Mouse (Mus musculus) forebrain, embryonic 10.5 days (tissue): ENCODE data around the gene Il7r. TPM values are rescaled to one million over a fixed set of nuclear protein-coding genes. Genes with fewer than 3 reads are reported as not detected.

ENCODE experiments used
- DNase-seq: peaks from one replicate; pipeline ENCODE4 v3.0.0-alpha.2; 2017; ENCODE audit warnings: low spot score; ENCODE audit errors: extremely low spot score
- H3K27ac ChIP-seq: fragments of 300-500 bp; sonication (generic); 2 replicates; pipeline ENCODE4 v1.5.1; 2016; ENCODE audit warnings: mild to moderate bottlenecking
- H3K27me3 ChIP-seq: fragments of 300-500 bp; sonication (generic); 2 replicates; pipeline ENCODE4 v1.6.1; 2016; ENCODE audit warnings: mild to moderate bottlenecking; ENCODE audit not compliant: poor library complexity, severe bottlenecking
- H3K36me3 ChIP-seq: fragments of 300-500 bp; sonication (generic); replicated peaks from 2 replicates; pipeline ENCODE4 v1.6.1; 2016; ENCODE audit warnings: mild to moderate bottlenecking, moderate library complexity
- H3K4me1 ChIP-seq: fragments of 300-500 bp; sonication (generic); 2 replicates; pipeline ENCODE4 v1.6.1; 2016
- H3K4me3 ChIP-seq: fragments of 300-500 bp; sonication (generic); 2 replicates; pipeline ENCODE4 v1.5.1; 2016; ENCODE audit warnings: mild to moderate bottlenecking, moderate library complexity
- H3K9me3 ChIP-seq: fragments of 300-500 bp; sonication (generic); 2 replicates; pipeline ENCODE4 v1.6.1; 2016; ENCODE audit warnings: mild to moderate bottlenecking, moderate library complexity
- WGBS: fragments of 180-500 bp; shearing (Covaris S2); methylation state at CpG from one replicate; pipeline ENCODE4 v1.1.7; 2016; 5-methylcytosine and 5-hydroxymethylcytosine counted together
- polyA plus RNA-seq: library from polyadenylated mRNA; unstranded; fragments of >200 nt; fragmentation: Nextera tagmentation; extraction: Ambion mirVana; gene quantifications from 2 replicates; pipeline ENCODE4 v1.2.1, GENCODE M21; 2016

Il7r gene
- polyA plus RNA-seq, 1 experiment from 2014 or later = not detected

DNA sequence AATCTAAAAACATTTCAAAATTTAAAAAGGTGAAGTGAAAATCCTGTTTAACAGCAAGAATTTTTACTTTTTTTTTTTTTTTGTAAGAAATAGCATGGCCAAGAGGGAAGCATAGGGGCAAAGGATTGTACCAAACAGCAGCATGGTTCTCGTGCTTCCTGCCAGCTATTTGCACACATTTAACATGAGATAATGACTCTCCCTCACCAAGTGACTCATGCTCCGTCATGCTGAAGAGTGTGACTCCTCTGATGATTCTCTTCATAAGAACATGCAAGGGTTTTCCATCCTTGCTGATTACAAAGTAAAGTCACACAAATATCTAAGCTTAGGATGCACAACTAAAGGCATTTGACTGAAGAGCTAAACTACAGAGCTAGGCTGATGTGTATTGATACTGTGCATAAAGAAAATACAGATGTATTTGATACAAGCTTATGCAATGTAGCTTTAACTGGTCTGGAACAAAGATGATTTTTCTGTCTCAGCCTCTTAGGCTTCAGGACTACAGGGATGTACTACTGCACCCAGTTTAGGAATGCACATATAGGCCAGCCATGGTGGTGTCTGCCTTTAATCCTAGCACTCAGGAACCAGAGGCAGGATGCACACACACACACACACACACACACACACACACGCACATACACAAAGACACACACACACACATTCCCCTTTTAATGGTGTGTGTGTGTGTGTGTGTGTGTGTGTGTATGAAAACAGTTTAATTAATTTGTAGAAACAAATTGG is 1.6 kb downstream of the Il7r start:
- H3K36me3 ChIP-seq = no peaks in the 10 kb centered on the region
- H3K4me1 ChIP-seq = no peaks in the 10 kb centered on the region
- 85% methylated on average over 3 of the region's 3 CpGs for WGBS
- DNase-seq = no peak
- no peak overlapping the region for H3K27ac ChIP-seq
- no peaks in the 10 kb centered on the region for H3K27me3 ChIP-seq
- H3K9me3 ChIP-seq = no peaks in the 10 kb centered on the region
- no peak overlapping the region for H3K4me3 ChIP-seq

DNA sequence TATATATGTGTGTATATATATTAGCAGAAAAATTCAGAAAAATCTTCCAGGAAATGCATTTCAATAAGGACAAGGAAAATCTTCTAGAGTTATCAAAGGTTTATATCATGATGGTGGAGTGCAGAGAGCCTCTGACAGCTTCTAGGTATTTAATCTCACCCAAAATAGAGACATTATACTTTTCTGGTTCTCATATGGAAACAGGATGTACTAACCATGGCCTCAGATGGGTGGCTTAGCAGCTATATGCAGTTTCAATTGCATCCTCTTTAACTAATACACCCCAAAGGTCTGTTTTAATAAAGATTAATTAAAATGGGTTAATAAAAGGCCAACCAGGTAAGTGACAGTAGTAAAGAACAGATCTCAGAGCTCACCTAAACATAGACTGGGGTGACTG is 3.6 kb downstream of the Il7r start:
- Histone ChIP-seq H3K27me3 (no peaks in the 10 kb centered on the region), H3K4me3 (no peak overlapping the region), H3K4me1 (no peaks in the 10 kb centered on the region), H3K27ac (no peak overlapping the region), H3K36me3 (no peaks in the 10 kb centered on the region), H3K9me3 (no peaks in the 10 kb centered on the region)
- DNase-seq = no peak

DNA sequence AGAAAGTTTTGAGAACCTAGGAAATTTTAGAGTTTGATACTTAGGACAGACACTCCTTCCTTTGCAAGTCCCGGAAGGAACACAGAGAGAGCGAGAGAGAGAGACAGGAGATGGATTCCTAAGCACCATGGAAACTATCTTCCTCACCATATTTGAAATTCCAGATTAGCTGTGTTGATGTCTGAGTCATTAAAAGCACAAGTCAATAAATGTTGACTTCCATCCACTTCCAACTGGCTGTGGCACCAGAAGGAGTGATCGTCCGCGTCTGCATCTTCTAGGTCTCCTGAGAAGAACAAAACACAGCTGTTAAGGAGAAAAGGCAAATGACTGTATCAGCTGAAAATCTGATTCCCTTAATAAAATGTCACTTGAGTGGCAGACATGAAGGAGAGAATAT is 5.1 kb downstream of the Il7r start:
- Histone ChIP-seq H3K27ac (no peak overlapping the region), H3K4me3 (no peak overlapping the region), H3K9me3 (no peaks in the 10 kb centered on the region), H3K27me3 (no peaks in the 10 kb centered on the region), H3K4me1 (no peaks in the 10 kb centered on the region), H3K36me3 (no peaks in the 10 kb centered on the region)
- no peak for DNase-seq
- WGBS = 94% methylated on average over 5 of the region's 5 CpGs

GRCm38 (mm10) chr15:9523956-9524355 is 6.0 kb downstream of the Il7r start:
- no peak overlapping the region for H3K27ac ChIP-seq
- 87% methylated on average over 5 of the region's 5 CpGs for WGBS
- H3K36me3 ChIP-seq = no peaks in the 10 kb centered on the region
- no peaks in the 10 kb centered on the region for H3K4me1 ChIP-seq
- no peaks in the 10 kb centered on the region for H3K9me3 ChIP-seq
- no peak overlapping the region for H3K4me3 ChIP-seq
- H3K27me3 ChIP-seq = no peaks in the 10 kb centered on the region
- DNase-seq = no peak

GRCm38 (mm10) chr15:9523059-9523458 is 6.9 kb downstream of the Il7r start:
- H3K27ac ChIP-seq = no peak overlapping the region
- no peaks in the 10 kb centered on the region for H3K36me3 ChIP-seq
- H3K9me3 ChIP-seq = no peaks in the 10 kb centered on the region
- no peak overlapping the region for H3K4me3 ChIP-seq
- no peaks in the 10 kb centered on the region for H3K27me3 ChIP-seq
- 91% methylated on average over 3 of the region's 3 CpGs for WGBS
- DNase-seq = no peak
- no peaks in the 10 kb centered on the region for H3K4me1 ChIP-seq

DNA sequence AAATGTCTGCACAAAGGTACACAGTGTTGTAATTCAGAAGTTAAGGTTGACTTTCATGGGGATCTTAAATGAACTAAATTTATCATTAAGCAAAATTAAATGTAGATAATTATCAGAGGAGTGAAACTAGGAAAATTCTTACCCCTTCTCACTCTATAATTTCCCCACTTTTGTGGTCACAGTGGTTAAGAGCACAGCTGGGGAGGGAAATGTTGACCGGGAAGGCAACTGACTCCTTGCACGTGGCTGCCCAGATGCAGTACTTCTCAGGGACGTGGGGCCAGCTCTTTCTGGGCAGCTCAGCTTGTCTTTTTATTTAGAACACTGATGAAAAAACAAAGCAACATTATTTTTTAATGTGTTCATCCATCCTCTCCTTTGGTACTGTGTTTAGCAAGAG is 37.9 kb downstream of the Il7r start:
- WGBS = 88% methylated on average over 3 of the region's 3 CpGs
- H3K9me3 ChIP-seq = no peaks in the 10 kb centered on the region
- DNase-seq = no peak
- H3K27me3 ChIP-seq = no peaks in the 10 kb centered on the region
- no peak overlapping the region for H3K27ac ChIP-seq
- H3K36me3 ChIP-seq = no peaks in the 10 kb centered on the region
- no peaks in the 10 kb centered on the region for H3K4me1 ChIP-seq
- no peak overlapping the region for H3K4me3 ChIP-seq

- WGBS = 96% methylated on average over 2 of the region's 2 CpGs
- no peaks in the 10 kb centered on the region for H3K4me1 ChIP-seq
These were observed 40.4 kb downstream of the Il7r start for GRCm38 (mm10) chr15:9489417-9490118.

GRCm38 (mm10) chr15:9473188-9473587 is 56.8 kb downstream of the Il7r start:
- Histone ChIP-seq H3K4me3 (no peak overlapping the region), H3K4me1 (no peaks in the 10 kb centered on the region), H3K36me3 (no peaks in the 10 kb centered on the region), H3K27me3 (no peaks in the 10 kb centered on the region), H3K27ac (no peak overlapping the region), H3K9me3 (no peaks in the 10 kb centered on the region)
- no peak for DNase-seq
- WGBS = 93% methylated on average over 1 of the region's 1 CpGs

More at GRCm38 (mm10) chr15:9489417-9490118, 40.4 kb downstream of the Il7r start:
- Histone ChIP-seq H3K9me3 (no peaks in the 10 kb centered on the region), H3K27me3 (no peaks in the 10 kb centered on the region), H3K27ac (no peak overlapping the region), H3K36me3 (no peaks in the 10 kb centered on the region), H3K4me3 (no peak overlapping the region)
- DNase-seq = no peak

DNA sequence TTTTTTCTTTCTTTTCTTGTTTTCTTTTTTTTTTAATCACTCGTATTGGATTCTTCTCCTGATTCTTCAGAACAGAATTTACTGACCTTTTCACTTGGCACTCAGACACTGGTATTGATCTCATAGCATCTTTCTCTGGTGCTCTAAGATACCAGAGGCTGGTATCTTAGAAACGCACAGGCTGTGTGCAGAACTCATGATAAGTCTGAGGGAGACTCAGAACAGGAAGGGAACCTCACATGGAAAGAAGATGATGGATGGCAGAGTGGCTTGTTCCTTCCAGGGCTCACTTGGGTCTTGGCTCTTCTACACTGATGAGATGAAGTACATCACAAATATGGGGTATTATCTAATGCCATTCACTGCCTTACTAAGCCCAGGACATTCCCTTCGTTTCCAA is 57.4 kb downstream of the Il7r start:
- H3K4me1 ChIP-seq = no peaks in the 10 kb centered on the region
- DNase-seq = no peak
- H3K27me3 ChIP-seq = no peaks in the 10 kb centered on the region
- H3K4me3 ChIP-seq = no peak overlapping the region
- H3K9me3 ChIP-seq = no peaks in the 10 kb centered on the region
- 82% methylated on average over 3 of the region's 3 CpGs for WGBS
- no peak overlapping the region for H3K27ac ChIP-seq
- no peaks in the 10 kb centered on the region for H3K36me3 ChIP-seq

- no peaks in the 10 kb centered on the region for H3K27me3 ChIP-seq
- no peak overlapping the region for H3K4me3 ChIP-seq
- no peak overlapping the region for H3K27ac ChIP-seq
- no peaks in the 10 kb centered on the region for H3K9me3 ChIP-seq
- DNase-seq = no peak
- H3K36me3 ChIP-seq = no peaks in the 10 kb centered on the region
- no peaks in the 10 kb centered on the region for H3K4me1 ChIP-seq
- WGBS = 85% methylated on average over 3 of the region's 3 CpGs
These were observed 57.8 kb downstream of the Il7r start for GRCm38 (mm10) chr15:9472167-9472566.

DNA sequence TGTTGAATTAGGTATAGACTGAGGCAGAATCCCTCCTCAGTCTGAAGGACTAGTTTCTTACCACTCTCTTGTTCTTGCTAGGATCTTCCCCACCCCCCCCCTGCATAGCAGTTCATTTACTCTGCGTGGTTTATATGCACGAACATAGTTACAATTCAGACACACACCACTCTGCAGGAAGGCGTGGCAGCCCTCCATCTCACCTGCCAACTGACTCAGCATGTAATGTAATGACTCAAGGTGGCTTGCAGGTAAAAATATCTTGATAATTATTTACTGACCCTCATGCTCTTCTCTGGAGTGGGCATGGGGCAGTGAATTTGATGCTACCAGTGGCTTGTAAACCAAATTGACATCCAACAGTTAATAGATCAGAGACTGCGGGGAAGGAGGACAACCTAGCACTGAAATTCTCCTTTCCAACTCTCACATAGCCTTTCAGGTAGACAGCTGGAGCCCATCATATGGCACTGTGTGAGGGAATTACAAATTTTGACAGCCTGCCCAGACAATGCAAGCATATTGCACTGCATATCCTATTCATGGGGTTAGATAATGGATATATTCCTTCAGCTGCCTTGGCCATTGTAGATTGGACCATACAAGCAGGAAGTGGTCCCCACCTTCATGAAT is 58.8 kb downstream of the Il7r start:
- Histone ChIP-seq H3K4me3 (no peak overlapping the region), H3K4me1 (no peaks in the 10 kb centered on the region), H3K9me3 (no peaks in the 10 kb centered on the region), H3K27me3 (no peaks in the 10 kb centered on the region), H3K36me3 (no peaks in the 10 kb centered on the region), H3K27ac (no peak overlapping the region)
- no peak for DNase-seq
- 92% methylated on average over 4 of the region's 4 CpGs for WGBS

DNA sequence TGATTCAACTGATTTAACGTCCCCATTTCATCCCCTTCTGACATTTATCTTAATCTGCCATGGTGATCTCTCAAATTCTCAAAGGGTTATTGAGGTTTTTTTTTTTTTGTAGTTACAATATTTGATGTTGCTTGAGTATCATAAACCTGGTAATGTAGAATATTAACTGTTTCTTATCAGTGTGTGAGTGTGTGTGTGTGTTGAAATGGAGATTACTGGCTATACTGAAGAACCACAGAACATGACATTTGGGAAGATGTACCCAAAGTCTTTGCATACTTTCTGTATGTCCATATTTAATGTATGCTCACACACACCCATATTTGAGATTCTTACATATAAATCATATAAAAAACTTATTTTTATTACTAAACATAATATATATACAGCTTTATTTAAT is 65.9 kb downstream of the Il7r start:
- Histone ChIP-seq H3K27ac (no peak overlapping the region), H3K9me3 (no peaks in the 10 kb centered on the region), H3K4me3 (no peak overlapping the region), H3K27me3 (no peaks in the 10 kb centered on the region), H3K36me3 (no peaks in the 10 kb centered on the region), H3K4me1 (no peaks in the 10 kb centered on the region)
- WGBS = 75% methylated on average over 1 of the region's 1 CpGs
- DNase-seq = no peak

DNA sequence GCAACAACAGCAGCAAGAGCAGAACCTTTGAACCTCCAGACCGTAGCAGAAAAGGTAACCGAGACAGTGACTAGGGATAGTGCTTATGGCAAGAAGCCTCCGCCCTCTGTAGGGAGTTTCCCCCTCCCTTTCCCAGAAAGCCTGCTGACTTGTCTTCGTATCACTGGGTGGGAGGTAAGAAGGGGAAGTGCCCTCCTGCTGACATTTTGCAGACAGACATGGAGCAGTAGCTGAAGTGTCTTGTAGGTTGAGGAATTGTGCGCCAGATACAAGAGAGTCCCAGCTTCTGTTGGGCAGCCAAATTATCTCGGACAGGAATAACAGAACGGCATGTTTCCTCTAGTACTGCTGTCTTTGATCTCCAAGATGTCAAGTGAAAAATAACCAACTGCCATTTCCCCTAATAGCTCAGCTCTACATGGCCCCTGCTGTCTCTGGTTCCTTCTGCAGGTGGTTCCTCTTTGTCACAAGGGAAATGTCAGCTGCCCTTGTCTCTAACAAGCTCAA is 66.4 kb downstream of the Il7r start:
- WGBS = 77% methylated on average over 7 of the region's 7 CpGs
- H3K36me3 ChIP-seq = no peaks in the 10 kb centered on the region

More for the DNA sequence above, 66.4 kb downstream of the Il7r start:
- Histone ChIP-seq H3K4me1 (no peaks in the 10 kb centered on the region), H3K9me3 (no peaks in the 10 kb centered on the region), H3K4me3 (no peak overlapping the region), H3K27me3 (no peaks in the 10 kb centered on the region), H3K27ac (no peak overlapping the region)
- DNase-seq = no peak
